Mouse (Mus musculus): ENCODE measurements around the gene Isoc2a. TPM values are rescaled to one million over a fixed set of nuclear protein-coding genes. Genes with fewer than 3 reads are reported as not detected.
"Not testable (repeated sequence)": the region's sequence is repeated elsewhere in the genome, so short reads cannot be mapped to it uniquely, and the experiment has no call there.

Gene Isoc2a
- polyA plus RNA-seq, 1 experiment from 2014 or later = 0.53 TPM

DNA sequence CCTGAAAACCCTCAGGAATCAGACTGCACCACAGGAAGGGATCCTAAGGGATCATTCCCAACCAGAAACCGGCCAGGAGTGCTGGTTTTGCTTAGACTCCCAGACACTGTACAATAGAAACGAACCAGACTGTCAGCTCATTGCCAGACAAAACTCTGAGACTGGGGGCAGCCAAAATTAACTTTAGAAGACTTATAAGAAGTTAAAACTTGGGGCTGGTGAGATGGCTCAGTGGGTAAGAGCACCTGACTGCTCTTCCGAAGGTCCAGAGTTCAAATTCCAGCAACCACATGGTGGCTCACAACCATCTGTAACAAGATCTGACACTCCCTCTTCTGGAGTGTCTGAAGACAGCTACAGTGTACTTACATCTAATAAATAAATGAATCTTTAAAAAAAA, 16.0 kb upstream of the Isoc2a start:
- H3K9me3 ChIP-seq (replicated peaks; ENCODE audit: control insufficient read depth, low read length); H3K4me3 ChIP-seq (ENCODE audit: low read depth, low read length); H3K4me1 ChIP-seq (ENCODE audit: control insufficient read depth, insufficient read depth, low read length); DNase-seq (ENCODE audit: low spot score); ATAC-seq; H3K27ac ChIP-seq (ENCODE audit: low read depth, low read length); H3K9ac ChIP-seq (ENCODE audit: low read length); H3K4me2 ChIP-seq (ENCODE audit: low read length); H3K36me3 ChIP-seq (ENCODE audit: control insufficient read depth, insufficient read depth, low read length); H3K27me3 ChIP-seq (replicated peaks; ENCODE audit: control insufficient read depth, insufficient read depth, low read length): not testable (repeated sequence)
- 79% methylated on average over 3 of the region's 3 CpGs for WGBS

DNA sequence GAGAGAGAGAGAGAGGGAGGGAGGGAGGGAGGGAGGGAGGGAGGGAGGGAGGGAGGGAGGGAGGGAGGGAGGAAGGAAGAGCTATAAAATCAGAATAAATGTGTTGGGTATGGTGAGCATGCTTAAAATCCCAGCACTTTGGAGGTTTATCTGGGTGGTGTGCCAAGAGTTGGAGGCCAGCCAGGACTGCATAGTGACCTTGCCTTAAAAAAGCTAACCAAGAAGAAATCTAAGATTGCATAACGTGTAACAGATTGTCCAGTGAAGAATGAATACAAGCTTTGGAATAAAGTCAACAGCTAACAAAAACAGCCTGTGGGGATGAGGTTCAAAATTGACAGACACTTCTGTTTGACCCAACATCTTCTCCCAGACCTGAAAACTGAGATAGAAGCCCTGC, 13.9 kb upstream of the Isoc2a start:
- Histone ChIP-seq H3K27me3 (replicated peaks; ENCODE audit: control insufficient read depth, insufficient read depth, low read length) (no peaks in the 10 kb centered on the region), H3K36me3 (ENCODE audit: control insufficient read depth, insufficient read depth, low read length) (no peaks in the 10 kb centered on the region), H3K9me3 (replicated peaks; ENCODE audit: control insufficient read depth, low read length) (no peaks in the 10 kb centered on the region), H3K4me3 (ENCODE audit: low read depth, low read length) (no peak overlapping the region), H3K9ac (ENCODE audit: low read length) (no peak overlapping the region), H3K4me2 (ENCODE audit: low read length) (no peak overlapping the region), H3K4me1 (ENCODE audit: control insufficient read depth, insufficient read depth, low read length) (peaks cover 6% of the 10 kb centered on the region; the same call in 1 of the 2 replicates), H3K27ac (ENCODE audit: low read depth, low read length) (no peak overlapping the region)
- no peak for DNase-seq (ENCODE audit: low spot score)
- 58% methylated on average over 1 of the region's 1 CpGs for WGBS
- ATAC-seq = no peak

DNA sequence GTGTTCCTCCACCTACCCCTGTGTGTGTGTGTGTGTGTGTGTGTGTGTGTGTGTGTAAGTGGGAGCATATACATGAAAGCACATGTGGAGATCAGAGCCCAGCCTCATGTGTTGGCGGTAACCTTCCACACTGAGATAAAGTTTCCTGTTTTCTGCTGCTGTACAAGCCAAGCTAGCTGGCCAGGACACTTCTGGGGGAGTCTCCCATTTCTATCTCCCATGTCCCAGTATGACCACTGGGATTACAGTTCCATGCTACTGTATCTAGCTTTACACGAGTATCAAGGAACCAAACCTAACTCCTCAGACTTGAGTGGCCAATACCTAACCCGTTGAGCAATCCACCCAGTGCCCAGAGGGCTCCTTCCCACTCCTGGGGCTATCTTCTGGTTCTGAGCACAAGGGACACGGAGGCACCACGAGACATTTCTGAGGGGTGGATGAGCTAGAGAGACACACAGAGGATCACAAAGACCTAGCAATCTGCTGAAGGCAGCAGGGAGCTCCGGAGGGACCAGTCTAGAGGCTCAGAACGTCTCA, 13.3 kb upstream of the Isoc2a start:
- DNase-seq (ENCODE audit: low spot score) (no peak), ATAC-seq (no peak)
- Histone ChIP-seq H3K9ac (ENCODE audit: low read length) (no peak overlapping the region), H3K9me3 (replicated peaks; ENCODE audit: control insufficient read depth, low read length) (no peaks in the 10 kb centered on the region), H3K36me3 (ENCODE audit: control insufficient read depth, insufficient read depth, low read length) (no peaks in the 10 kb centered on the region), H3K27ac (ENCODE audit: low read depth, low read length) (no peak overlapping the region), H3K27me3 (replicated peaks; ENCODE audit: control insufficient read depth, insufficient read depth, low read length) (no peaks in the 10 kb centered on the region), H3K4me2 (ENCODE audit: low read length) (no peak overlapping the region), H3K4me1 (ENCODE audit: control insufficient read depth, insufficient read depth, low read length) (peaks cover 6% of the 10 kb centered on the region; the same call in 1 of the 2 replicates), H3K4me3 (ENCODE audit: low read depth, low read length) (no peak overlapping the region)
- WGBS = 77% methylated on average over 7 of the region's 7 CpGs

DNA sequence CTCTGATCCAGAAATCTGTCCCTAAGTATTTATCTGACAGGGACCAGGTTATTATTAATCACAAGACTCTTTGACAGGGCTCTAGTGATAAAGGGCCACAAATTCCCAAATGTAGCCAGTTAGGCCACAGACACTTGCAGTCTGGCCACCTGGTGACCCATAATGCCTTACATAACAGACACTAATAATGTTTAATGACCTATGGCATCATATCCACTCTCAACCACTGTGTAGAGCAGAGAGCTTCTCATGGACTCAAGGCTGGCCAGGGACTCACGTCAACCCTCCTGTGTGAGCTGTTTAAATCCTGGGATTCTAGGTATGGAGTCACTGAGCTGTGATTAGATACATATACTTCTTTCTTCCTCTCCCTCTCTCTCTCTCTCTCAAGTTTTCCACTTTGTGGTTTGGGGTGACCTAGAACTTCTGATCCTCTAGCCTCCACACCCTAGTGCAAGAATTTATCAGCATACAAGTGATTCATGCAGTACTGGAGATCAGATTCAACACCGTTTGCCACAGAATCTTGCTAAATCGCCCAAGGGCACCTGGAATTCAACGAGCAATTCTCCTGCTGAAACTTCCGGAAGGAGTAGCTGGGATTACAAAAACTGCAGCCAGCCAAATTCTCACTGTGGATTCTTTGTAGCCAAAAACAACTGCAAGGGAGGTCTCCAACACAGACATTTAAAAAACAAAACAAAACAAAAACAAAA, 12.7 kb upstream of the Isoc2a start:
- Histone ChIP-seq H3K4me3 (ENCODE audit: low read depth, low read length) (no peak overlapping the region), H3K27ac (ENCODE audit: low read depth, low read length) (no peak overlapping the region), H3K36me3 (ENCODE audit: control insufficient read depth, insufficient read depth, low read length) (no peaks in the 10 kb centered on the region), H3K4me1 (ENCODE audit: control insufficient read depth, insufficient read depth, low read length) (peaks cover 6% of the 10 kb centered on the region; the same call in 1 of the 2 replicates), H3K9me3 (replicated peaks; ENCODE audit: control insufficient read depth, low read length) (no peaks in the 10 kb centered on the region), H3K9ac (ENCODE audit: low read length) (no peak overlapping the region), H3K4me2 (ENCODE audit: low read length) (no peak overlapping the region), H3K27me3 (replicated peaks; ENCODE audit: control insufficient read depth, insufficient read depth, low read length) (no peaks in the 10 kb centered on the region)
- DNase-seq (ENCODE audit: low spot score) (no peak), ATAC-seq (no peak)
- 86% methylated on average over 5 of the region's 5 CpGs for WGBS

DNA sequence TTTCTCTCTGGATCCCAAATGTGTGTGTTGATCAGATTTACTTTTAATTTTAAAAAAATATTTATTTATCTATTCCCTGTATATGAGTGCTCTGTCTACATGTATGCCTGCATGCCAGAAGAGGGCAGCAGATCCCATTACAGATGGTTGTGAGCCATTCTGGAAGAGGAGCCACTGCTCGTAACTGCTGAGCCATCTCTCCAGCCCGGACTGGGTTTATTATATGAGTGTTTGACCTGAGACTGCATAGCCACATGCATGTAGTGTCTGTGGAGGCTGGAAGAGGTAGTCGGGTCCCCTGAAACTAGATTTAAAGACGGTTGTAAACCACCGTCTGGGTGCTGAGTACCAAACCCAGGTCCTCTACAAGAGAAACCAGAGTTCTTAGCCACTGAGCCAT, 11.9 kb upstream of the Isoc2a start:
- peak; percentile 38 for ATAC-seq
- WGBS = 66% methylated on average over 5 of the region's 5 CpGs
- Histone ChIP-seq H3K4me1 (ENCODE audit: control insufficient read depth, insufficient read depth, low read length) (peaks cover 6% of the 10 kb centered on the region; the same call in 1 of the 2 replicates), H3K36me3 (ENCODE audit: control insufficient read depth, insufficient read depth, low read length) (no peaks in the 10 kb centered on the region), H3K4me2 (ENCODE audit: low read length) (peak overlapping the region; percentile 60; the same call in 1 of the 2 replicates), H3K27ac (ENCODE audit: low read depth, low read length) (no peak overlapping the region), H3K27me3 (replicated peaks; ENCODE audit: control insufficient read depth, insufficient read depth, low read length) (no peaks in the 10 kb centered on the region), H3K9me3 (replicated peaks; ENCODE audit: control insufficient read depth, low read length) (no peaks in the 10 kb centered on the region), H3K9ac (ENCODE audit: low read length) (no peak overlapping the region), H3K4me3 (ENCODE audit: low read depth, low read length) (peak overlapping the region; percentile 52)
- peak; percentile 44 for DNase-seq (ENCODE audit: low spot score)

DNA sequence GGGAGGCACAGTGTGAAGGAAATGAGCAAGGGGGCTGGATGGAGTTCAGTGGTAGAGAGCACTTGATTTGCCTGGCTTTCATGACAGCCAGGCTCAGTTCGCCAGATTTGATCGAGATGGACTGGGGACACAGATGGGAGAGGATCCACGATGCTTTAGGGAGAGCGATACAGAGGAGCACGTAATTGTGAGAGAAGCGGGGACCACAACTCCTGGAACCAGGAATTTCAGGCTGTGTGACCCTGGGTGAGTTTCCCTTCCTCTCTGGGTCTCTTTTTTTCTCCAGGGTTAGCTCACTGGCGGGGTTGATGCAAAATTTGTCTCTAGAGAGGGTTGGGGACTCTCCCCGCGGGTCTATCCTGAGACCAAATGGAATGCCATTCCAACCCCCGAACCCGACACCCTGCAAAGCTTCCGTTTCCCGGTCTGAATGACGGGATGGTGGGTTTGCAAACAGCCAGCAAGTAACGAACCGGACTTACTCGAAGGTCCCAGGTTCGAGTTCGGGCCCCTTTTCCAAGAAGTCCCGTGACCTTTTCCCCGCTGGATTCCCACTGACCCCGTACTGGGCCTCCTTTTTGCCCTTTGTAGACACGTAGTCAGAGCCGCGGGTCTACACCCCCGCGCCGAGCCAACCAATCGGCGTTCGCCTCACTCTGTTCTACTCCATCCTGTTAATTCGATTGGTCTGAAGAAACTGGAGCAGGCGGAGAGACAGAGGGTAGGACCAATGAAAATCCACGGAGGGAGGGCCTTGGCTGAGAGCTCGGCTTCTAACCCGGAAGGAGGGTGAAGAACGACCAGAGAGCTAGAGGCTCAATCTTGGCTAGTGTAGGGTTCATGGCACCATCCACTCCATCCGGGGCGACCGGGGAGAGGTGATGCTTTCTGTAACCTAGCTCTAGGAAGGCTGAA, 11.1 kb upstream of the Isoc2a start:
- WGBS = 4% methylated on average over 40 of the region's 40 CpGs
- ATAC-seq (peak; percentile 100), DNase-seq (ENCODE audit: low spot score) (peak; percentile 98)

DNA sequence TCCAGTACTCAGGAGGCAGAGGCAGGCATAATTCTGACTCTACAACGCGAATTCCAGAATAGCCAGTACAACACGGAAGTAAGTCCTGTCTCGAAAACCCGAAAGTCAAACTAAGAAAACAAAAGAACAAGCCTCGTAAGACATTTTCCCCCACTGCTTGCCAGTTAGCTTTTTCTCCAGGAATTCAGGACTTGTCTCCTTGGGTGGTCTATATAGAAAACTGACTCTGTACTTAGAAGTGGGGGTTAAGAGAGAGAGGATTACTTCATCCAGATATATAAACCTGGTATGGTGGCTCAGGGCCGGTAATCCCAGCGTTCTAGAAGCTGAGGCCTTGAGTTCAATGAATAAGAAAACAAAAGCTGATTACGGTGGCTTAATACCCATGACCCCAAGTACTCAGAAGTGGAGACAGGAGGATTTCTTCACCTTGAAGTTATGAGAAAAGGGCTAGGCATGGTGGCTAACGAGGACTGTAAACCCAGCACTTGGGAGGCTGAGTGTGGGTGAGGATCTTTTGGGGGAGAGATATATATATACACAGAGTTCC, 10.2 kb upstream of the Isoc2a start:
- H3K27ac ChIP-seq (ENCODE audit: low read depth, low read length) = no peak overlapping the region; the same call in 1 of the 2 replicates
- ATAC-seq (no peak), DNase-seq (ENCODE audit: low spot score) (no peak)
- 22% methylated on average over 10 of the region's 10 CpGs for WGBS
- H3K9me3 ChIP-seq (replicated peaks; ENCODE audit: control insufficient read depth, low read length) = no peaks in the 10 kb centered on the region
- H3K36me3 ChIP-seq (ENCODE audit: control insufficient read depth, insufficient read depth, low read length) = no peaks in the 10 kb centered on the region
- H3K27me3 ChIP-seq (replicated peaks; ENCODE audit: control insufficient read depth, insufficient read depth, low read length) = no peaks in the 10 kb centered on the region
- peak overlapping the region; percentile 52 for H3K4me3 ChIP-seq (ENCODE audit: low read depth, low read length)
- H3K9ac ChIP-seq (ENCODE audit: low read length) = peak overlapping the region; percentile 69
- H3K4me2 ChIP-seq (ENCODE audit: low read length) = peak overlapping the region; percentile 60
- peaks cover 6% of the 10 kb centered on the region; the same call in 1 of the 2 replicates for H3K4me1 ChIP-seq (ENCODE audit: control insufficient read depth, insufficient read depth, low read length)

More for the DNA sequence above, 11.1 kb upstream of the Isoc2a start:
- H3K4me3 ChIP-seq (ENCODE audit: low read depth, low read length) = peak overlapping the region; percentile 52
- peaks cover 6% of the 10 kb centered on the region; the same call in 1 of the 2 replicates for H3K4me1 ChIP-seq (ENCODE audit: control insufficient read depth, insufficient read depth, low read length)
- H3K27ac ChIP-seq (ENCODE audit: low read depth, low read length) = peak overlapping the region; percentile 49; the same call in 1 of the 2 replicates
- H3K36me3 ChIP-seq (ENCODE audit: control insufficient read depth, insufficient read depth, low read length) = no peaks in the 10 kb centered on the region
- peak overlapping the region; percentile 60 for H3K4me2 ChIP-seq (ENCODE audit: low read length)
- H3K9me3 ChIP-seq (replicated peaks; ENCODE audit: control insufficient read depth, low read length) = no peaks in the 10 kb centered on the region
- H3K27me3 ChIP-seq (replicated peaks; ENCODE audit: control insufficient read depth, insufficient read depth, low read length) = no peaks in the 10 kb centered on the region
- peak overlapping the region; percentile 69 for H3K9ac ChIP-seq (ENCODE audit: low read length)

DNA sequence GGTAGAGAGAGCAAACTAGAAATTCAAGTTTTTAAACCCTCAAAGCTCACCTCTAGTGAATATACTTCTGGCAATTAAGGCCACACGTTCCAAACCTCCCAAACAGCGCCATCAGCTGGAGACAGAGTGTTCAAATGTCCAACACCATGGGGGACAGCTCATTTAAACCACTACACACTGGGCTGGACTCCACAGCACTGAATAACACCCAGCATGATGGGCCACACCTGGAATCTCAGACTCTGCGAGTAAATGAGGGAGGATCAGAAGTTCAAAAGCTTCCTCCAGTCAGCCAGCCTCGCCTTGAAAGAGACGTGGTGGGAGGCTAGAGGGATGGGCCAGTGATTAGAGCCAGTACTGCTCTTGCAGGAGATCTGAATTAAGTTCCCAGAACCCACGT, 6.8 kb upstream of the Isoc2a start, which contains the start of gene Isoc2b:
Gene Isoc2b, minus strand, starts transcription at position 126 of the 400 bp plus-strand sequence.
- Histone ChIP-seq H3K4me1 (ENCODE audit: control insufficient read depth, insufficient read depth, low read length) (peaks cover 6% of the 10 kb centered on the region; the same call in 1 of the 2 replicates), H3K9me3 (replicated peaks; ENCODE audit: control insufficient read depth, low read length) (no peaks in the 10 kb centered on the region), H3K27ac (ENCODE audit: low read depth, low read length) (no peak within 1 kb of the TSS), H3K4me3 (ENCODE audit: low read depth, low read length) (no peak within 1 kb of the TSS), H3K4me2 (ENCODE audit: low read length) (no peak within 1 kb of the TSS), H3K9ac (ENCODE audit: low read length) (no peak within 1 kb of the TSS), H3K27me3 (replicated peaks; ENCODE audit: control insufficient read depth, insufficient read depth, low read length) (no peaks in the 10 kb centered on the region), H3K36me3 (ENCODE audit: control insufficient read depth, insufficient read depth, low read length) (no peaks in the 10 kb centered on the region)
- ATAC-seq (no peak), DNase-seq (ENCODE audit: low spot score) (no peak)
- WGBS = 54% methylated on average over 6 of the region's 6 CpGs

Data from forebrain, embryonic 14.5 days (tissue).